Mouse (Mus musculus): ENCODE data around the gene Akap5.

Gene Akap5

DNA sequence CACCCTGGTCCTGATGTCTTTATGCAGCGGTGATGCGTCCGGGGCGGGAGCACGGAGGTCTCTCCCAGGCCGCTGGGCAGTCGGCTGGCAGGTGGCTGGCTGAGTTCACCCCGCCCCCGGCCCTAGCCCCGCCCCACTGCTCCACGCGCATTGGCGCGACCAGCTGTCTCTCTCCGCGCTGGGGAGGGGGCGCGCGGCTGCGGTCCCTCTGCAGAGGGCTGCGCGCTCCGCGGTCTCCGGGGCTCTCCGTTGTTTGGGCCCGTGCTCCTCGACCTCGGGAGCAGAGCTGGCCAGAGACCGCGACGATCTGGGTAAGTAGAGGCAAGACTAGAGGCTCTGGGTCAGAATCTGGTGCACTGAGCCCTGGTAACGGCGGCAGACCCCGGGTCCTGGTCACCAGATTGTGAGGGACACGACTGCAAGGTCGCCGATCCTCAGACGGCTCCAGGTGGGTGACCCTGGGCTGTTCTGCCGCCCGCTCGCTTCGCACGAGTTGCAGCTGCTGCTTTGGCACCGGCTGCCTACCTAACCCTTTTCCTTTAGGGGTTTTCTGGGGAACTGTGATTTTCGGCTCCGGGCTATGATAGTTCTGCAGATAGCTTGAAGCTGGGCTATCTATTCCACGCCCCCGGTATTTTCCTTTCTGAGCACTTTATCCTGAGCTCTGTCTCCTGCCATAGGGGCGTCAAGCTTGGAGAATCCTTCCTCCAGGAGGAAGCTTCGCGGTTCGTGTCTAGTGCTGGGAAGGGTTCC, at the start of gene Akap5:
TSS of gene Akap5 (plus strand) at position 213 of the 753 bp plus-strand sequence.
- DNase-seq: no peak

- no peak for DNase-seq
Observed at GRCm38 (mm10) chr12:76278209-76278608, 46.5 kb upstream of the Akap5 start.

- no peak for DNase-seq
Observed at GRCm38 (mm10) chr12:76280556-76280955, 44.1 kb upstream of the Akap5 start.

DNA sequence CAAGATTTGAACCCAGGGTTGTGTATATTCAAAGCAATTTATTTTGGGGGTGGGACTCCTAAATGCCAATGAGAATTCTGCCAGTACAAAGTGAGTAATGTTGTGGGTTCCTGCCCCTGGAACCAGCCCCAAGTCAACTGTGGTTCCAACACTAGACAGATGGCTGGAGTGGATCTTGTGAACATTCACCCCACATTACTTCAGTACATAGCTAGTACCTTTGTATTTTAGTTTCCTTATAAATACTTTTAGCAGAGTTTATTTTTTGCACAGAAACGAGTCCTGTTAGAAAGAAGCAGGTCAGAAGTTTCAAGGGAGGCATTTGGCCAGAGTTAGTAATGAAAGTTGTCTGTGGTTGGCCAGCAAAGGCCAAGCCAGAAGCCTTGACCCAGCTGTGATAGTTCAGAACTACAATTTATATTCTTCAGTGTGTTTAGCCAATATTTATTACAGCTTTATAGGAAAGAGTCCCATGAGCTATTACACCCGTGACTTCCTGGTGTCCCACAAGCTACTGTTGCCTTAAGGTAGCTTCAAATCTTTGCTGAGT, 43.5 kb upstream of the Akap5 start:
- DNase-seq: no peak

- no peak for DNase-seq
Observed at GRCm38 (mm10) chr12:76282132-76282531, 42.6 kb upstream of the Akap5 start.

GRCm38 (mm10) chr12:76282532-76283173, 42.0 kb upstream of the Akap5 start:
- DNase-seq: no peak

DNA sequence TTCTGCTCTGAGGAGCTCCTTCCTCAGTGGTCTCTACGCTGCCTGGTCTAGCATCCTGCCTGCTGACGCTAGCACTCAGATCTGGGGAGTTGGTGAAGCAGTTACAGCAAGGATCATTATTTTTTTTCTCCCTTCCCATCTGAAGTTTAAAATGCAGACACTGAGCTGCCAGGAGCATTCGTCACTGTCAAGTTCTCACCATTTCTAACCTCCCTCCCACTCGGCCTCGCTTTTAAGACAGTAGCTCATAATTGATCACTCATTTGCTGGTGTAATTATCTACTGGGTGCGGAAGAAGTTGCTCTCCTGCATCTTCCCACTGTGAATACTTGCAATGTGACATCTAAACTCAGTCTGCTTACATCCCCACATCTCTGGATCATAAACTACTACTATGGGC, 39.3 kb upstream of the Akap5 start:
- DNase-seq: no peak

GRCm38 (mm10) chr12:76287986-76288385, 36.7 kb upstream of the Akap5 start:
- no peak for DNase-seq

- no peak for DNase-seq
Observed at GRCm38 (mm10) chr12:76288494-76288893, 36.2 kb upstream of the Akap5 start.

- DNase-seq: no peak
Observed at GRCm38 (mm10) chr12:76289428-76289827, 35.3 kb upstream of the Akap5 start.

DNA sequence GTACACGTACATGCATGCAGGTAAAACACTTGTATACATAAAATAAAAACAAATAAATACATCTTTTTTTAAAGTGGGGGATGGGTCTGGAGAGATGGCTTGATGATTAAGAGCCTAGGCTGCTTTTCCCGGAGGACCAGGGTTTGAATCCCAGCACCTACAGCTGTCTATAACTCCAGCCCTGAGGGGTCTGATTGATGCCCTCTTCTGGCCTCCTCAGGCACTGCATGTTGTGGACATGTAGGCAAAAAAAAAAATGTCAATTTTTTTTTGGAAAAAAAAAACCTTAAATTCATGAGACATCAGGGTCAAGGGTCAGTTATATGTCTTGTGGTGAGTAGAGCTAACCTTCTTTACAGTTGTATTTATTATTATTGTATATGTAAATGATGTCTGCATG, 34.4 kb upstream of the Akap5 start:
- DNase-seq: no peak

- DNase-seq: peak; percentile 58
Observed at GRCm38 (mm10) chr12:76293192-76293591, 31.5 kb upstream of the Akap5 start.

DNA sequence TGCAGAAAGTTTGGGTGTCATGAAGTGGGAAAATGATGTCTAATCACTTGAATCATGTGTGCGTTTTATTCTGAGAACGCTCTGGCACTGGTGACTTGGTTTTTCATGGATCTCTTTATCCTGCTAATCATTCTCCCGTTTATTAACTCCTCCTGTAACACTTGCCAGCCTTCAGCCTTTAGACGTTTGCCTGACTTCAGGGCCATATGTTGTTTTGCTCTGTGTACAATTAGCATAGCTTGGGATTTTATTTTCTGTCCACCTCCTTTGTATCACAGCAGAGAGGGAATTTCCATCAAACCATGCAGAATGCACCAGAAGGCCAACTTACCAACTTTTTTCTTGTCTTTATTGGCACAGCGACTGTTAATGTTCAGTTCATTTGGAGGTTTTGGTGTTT, 26.9 kb upstream of the Akap5 start:
- no peak for DNase-seq

- no peak for DNase-seq
Observed at GRCm38 (mm10) chr12:76299361-76299906, 25.3 kb upstream of the Akap5 start.

- no peak for DNase-seq
Observed at GRCm38 (mm10) chr12:76300367-76300766, 24.3 kb upstream of the Akap5 start.

DNA sequence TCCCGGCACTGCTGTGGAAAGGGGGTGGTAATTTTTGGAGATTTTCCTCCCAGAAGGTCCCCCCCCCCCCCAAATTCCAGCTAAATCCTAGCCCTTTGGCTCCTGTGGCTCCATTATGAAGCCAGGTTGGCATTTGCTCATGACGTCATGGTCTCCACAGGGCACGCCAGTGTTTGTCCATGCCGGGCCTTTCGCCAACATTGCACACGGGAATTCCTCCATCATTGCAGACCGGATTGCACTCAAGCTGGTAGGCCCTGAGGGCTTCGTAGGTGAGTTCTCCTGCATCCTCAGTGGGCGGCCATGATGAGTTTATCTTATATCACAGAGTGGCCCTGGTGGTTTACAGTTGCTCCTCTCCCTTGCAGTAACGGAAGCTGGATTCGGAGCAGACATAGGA, 21.2 kb upstream of the Akap5 start:
- no peak for DNase-seq

DNA sequence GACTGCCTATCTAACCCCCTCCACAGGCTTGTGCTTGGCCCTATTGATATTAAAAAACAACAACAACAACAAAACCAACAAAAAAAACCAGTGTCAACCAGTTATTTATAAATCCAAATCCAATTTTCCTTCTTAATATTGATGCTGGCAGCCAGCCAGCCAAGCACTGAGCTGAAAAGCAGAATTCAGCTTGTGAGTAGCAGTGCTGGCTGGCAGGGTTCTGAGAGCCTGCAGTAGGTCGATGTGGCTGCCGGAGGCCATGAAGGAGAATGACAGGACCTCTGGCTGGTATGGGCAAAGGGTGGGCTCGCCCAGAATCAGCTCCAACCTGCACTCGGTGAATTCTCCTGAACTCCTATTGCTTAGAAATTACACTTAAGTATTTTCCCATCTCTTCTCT, 20.5 kb upstream of the Akap5 start:
- no peak for DNase-seq

GRCm38 (mm10) chr12:76305107-76305506, 19.6 kb upstream of the Akap5 start:
- DNase-seq: no peak

GRCm38 (mm10) chr12:76306852-76307561, 17.7 kb upstream of the Akap5 start:
- peak; percentile 20 for DNase-seq

- DNase-seq: no peak
Observed at GRCm38 (mm10) chr12:76307964-76308363, 16.7 kb upstream of the Akap5 start.

DNA sequence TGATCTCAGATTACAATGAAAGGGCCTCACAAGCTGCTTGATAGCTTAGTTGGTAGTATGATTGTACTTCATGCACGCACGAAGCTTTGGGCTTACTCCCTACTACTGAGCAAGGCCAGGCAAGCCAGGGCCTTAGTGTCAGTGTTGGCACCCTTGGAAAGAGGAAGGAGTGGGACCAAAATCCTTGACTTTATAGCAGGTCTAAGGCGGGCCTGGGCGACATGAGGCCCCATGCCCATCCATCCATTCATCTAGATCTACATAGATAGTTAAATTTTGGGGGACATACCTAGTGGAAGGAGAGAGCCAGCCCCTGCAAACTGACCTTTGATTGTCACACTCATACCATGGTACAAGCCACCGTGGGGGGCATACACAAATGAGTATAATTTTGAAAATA, 16.3 kb upstream of the Akap5 start:
- DNase-seq: no peak

- DNase-seq: no peak
Observed at GRCm38 (mm10) chr12:76310007-76310406, 14.7 kb upstream of the Akap5 start.

DNA sequence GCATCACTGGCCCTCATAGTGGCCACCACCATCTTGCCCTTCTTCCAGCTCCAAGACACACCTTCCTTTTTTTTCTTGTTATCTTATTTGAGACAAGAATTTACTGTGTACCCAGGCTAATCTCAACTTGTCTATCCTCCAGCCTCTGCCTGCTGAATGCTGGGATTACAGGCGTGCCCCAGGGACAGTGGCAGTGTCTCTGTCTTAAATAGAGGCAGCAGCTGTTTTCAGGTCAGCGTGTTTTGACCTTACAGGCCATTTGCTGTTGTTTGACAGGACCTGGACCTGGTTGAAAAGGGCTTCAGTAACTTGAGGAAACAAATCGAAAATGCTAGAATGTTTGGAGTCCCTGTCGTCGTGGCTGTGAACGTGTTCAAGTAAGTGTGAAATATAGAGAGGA, 14.1 kb upstream of the Akap5 start:
- no peak for DNase-seq
